Mouse (Mus musculus) adrenal gland (tissue): ENCODE measurements around the gene Ppm1h.

Experiments
- intact Hi-C: fragments of 180-260 bp; cut with DNase I; formaldehyde crosslinking; loops from one replicate; pipeline ENCODE4 v1.15.1; 2025

The Ppm1h gene

GRCm38 (mm10) chr10:122742136-122742535 is 63.6 kb downstream of the Ppm1h start:
- intact Hi-C loops, result no loop called here

GRCm38 (mm10) chr10:122743361-122743760 is 64.8 kb downstream of the Ppm1h start:
- intact Hi-C loops, result no loop called here

GRCm38 (mm10) chr10:122744970-122745369 is 66.4 kb downstream of the Ppm1h start:
- intact Hi-C loops, result no loop called here

- intact Hi-C loops, result no loop called here
Measured at GRCm38 (mm10) chr10:122746211-122746610, 67.6 kb downstream of the Ppm1h start.

GRCm38 (mm10) chr10:122747151-122747925 is 68.8 kb downstream of the Ppm1h start:
- intact Hi-C loops, result no loop called here

GRCm38 (mm10) chr10:122748361-122748951 is 69.9 kb downstream of the Ppm1h start:
- intact Hi-C loops, result no loop called here

GRCm38 (mm10) chr10:122749071-122749470 is 70.5 kb downstream of the Ppm1h start:
- intact Hi-C loops, result no loop called here

- intact Hi-C loops, result no loop called here
Measured at GRCm38 (mm10) chr10:122749876-122750275, 71.3 kb downstream of the Ppm1h start.

- intact Hi-C loops, result no loop called here
Measured at GRCm38 (mm10) chr10:122752950-122753923, 74.7 kb downstream of the Ppm1h start.

GRCm38 (mm10) chr10:122753924-122754307 is 75.4 kb downstream of the Ppm1h start:
- intact Hi-C loops, result no loop called here

- intact Hi-C loops, result no loop called here
Measured at GRCm38 (mm10) chr10:122754967-122755366, 76.4 kb downstream of the Ppm1h start.

- intact Hi-C loops, result no loop called here
Measured at GRCm38 (mm10) chr10:122756879-122757530, 78.4 kb downstream of the Ppm1h start.

- intact Hi-C loops, result no loop called here
Measured at GRCm38 (mm10) chr10:122757727-122758126, 79.2 kb downstream of the Ppm1h start.

- intact Hi-C loops, result no loop called here
Measured at GRCm38 (mm10) chr10:122758346-122758745, 79.8 kb downstream of the Ppm1h start.

- intact Hi-C loops, result no loop called here
Measured at GRCm38 (mm10) chr10:122759729-122760128, 81.2 kb downstream of the Ppm1h start.

GRCm38 (mm10) chr10:122760469-122761307 is 82.1 kb downstream of the Ppm1h start:
- intact Hi-C loops, result no loop called here

- intact Hi-C loops, result no loop called here
Measured at GRCm38 (mm10) chr10:122762772-122763511, 84.4 kb downstream of the Ppm1h start.

- intact Hi-C loops, result no loop called here
Measured at GRCm38 (mm10) chr10:122763596-122763995, 85.0 kb downstream of the Ppm1h start.

- intact Hi-C loops, result no loop called here
Measured at GRCm38 (mm10) chr10:122764653-122765052, 86.1 kb downstream of the Ppm1h start.

- intact Hi-C loops, result no loop called here
Measured at GRCm38 (mm10) chr10:122765521-122765920, 87.0 kb downstream of the Ppm1h start.
